Mouse (Mus musculus) embryo, embryonic 11.5 days (tissue): ENCODE results near the gene Rplp0.
A peak's percentile ranks its signal among the peaks of the same experiment; 100 is the strongest.
"Not testable (repeated sequence)": the region's sequence is repeated elsewhere in the genome, so short reads cannot be mapped to it uniquely, and the experiment has no call there.

ENCODE experiments used
- DNase-seq: peaks from one replicate; pipeline ENCODE4 v3.0.0-alpha.2; 2012; ENCODE audit warnings: low read depth, low spot score

Gene Rplp0

GRCm38 (mm10) chr5:115551386-115551785 lies 7.9 kb upstream of the Rplp0 start:
- no peak for DNase-seq

GRCm38 (mm10) chr5:115551799-115552198 lies 7.5 kb upstream of the Rplp0 start:
- no peak for DNase-seq

GRCm38 (mm10) chr5:115553801-115554420 lies 5.4 kb upstream of the Rplp0 start:
- no peak for DNase-seq

GRCm38 (mm10) chr5:115554536-115555291 lies 4.6 kb upstream of the Rplp0 start:
- no peak for DNase-seq

- DNase-seq = peak; percentile 76
Measured at GRCm38 (mm10) chr5:115556217-115556616, 3.0 kb upstream of the Rplp0 start.

GRCm38 (mm10) chr5:115558182-115558794 lies 979 bp upstream of the Rplp0 start:
- no peak for DNase-seq

GRCm38 (mm10) chr5:115560336-115560905 lies 1.2 kb downstream of the Rplp0 start:
- DNase-seq = no peak

- DNase-seq = no peak
Measured at GRCm38 (mm10) chr5:115563771-115564585, 4.7 kb downstream of the Rplp0 start.

GRCm38 (mm10) chr5:115564737-115565393 lies 5.6 kb downstream of the Rplp0 start, which contains the start of gene Gcn1l1:
Gene Gcn1l1 (plus strand): TSS chr5:115565254.
- peak; percentile 60 for DNase-seq

GRCm38 (mm10) chr5:115565403-115565802 lies 6.1 kb downstream of the Rplp0 start:
- no peak for DNase-seq

- DNase-seq = no peak
Measured at GRCm38 (mm10) chr5:115568681-115569080, 9.4 kb downstream of the Rplp0 start.

- no peak for DNase-seq
Measured at GRCm38 (mm10) chr5:115569308-115569707, 10.0 kb downstream of the Rplp0 start.

- no peak for DNase-seq
Measured at GRCm38 (mm10) chr5:115569721-115570120, 10.5 kb downstream of the Rplp0 start.

- no peak for DNase-seq
Measured at GRCm38 (mm10) chr5:115571086-115571485, 11.8 kb downstream of the Rplp0 start.

GRCm38 (mm10) chr5:115572679-115573535 lies 13.6 kb downstream of the Rplp0 start:
- DNase-seq = no peak

- DNase-seq = no peak
Measured at GRCm38 (mm10) chr5:115574992-115575391, 15.7 kb downstream of the Rplp0 start.

- not testable (repeated sequence) for DNase-seq
Measured at GRCm38 (mm10) chr5:115577686-115578085, 18.4 kb downstream of the Rplp0 start.

GRCm38 (mm10) chr5:115578922-115579321 lies 19.7 kb downstream of the Rplp0 start:
- no peak for DNase-seq

- DNase-seq = no peak
Measured at GRCm38 (mm10) chr5:115579363-115579762, 20.1 kb downstream of the Rplp0 start.
